Mouse (Mus musculus) midbrain, postnatal 0 days (tissue): ENCODE measurements around the gene Slc8a1. TPM values are rescaled to one million over a fixed set of nuclear protein-coding genes. Genes with fewer than 3 reads are reported as not detected.

Source experiments
- ATAC-seq: fragments of 200-750 bp; cut with Nextera tagmentation; 2 replicates; pipeline ENCODE4 v1.8.0; 2017; ENCODE audit warnings: moderate number of reproducible peaks, mild to moderate bottlenecking, moderate TSS enrichment, moderate library complexity; ENCODE audit not compliant: low FRiP score
- DNase-seq: peaks from one replicate; pipeline ENCODE4 v3.0.0-alpha.2; 2015; ENCODE audit warnings: low spot score
- H3K27ac ChIP-seq: fragments of 300-500 bp; sonication (generic); 2 replicates; pipeline ENCODE4 v1.5.1; 2014; ENCODE audit warnings: low read depth, mild to moderate bottlenecking, low read length, mixed read lengths
- H3K27me3 ChIP-seq: fragments of 300-500 bp; sonication (generic); 2 replicates; pipeline ENCODE4 v1.6.1; 2014; ENCODE audit warnings: low read length, control low read depth, mixed read lengths; ENCODE audit not compliant: insufficient read depth
- H3K36me3 ChIP-seq: fragments of 300-500 bp; sonication (generic); 2 replicates; pipeline ENCODE4 v1.6.1; 2014; ENCODE audit warnings: low read length, control low read depth, mixed read lengths; ENCODE audit not compliant: insufficient read depth
- H3K4me1 ChIP-seq: fragments of 300-500 bp; sonication (generic); 2 replicates; pipeline ENCODE4 v1.6.1; 2014; ENCODE audit warnings: mild to moderate bottlenecking, control low read depth, antibody characterized with exemption, low read length, mixed read lengths; ENCODE audit not compliant: insufficient read depth
- H3K4me2 ChIP-seq: fragments of 300-500 bp; sonication (generic); 2 replicates; pipeline ENCODE4 v1.6.1; 2014; ENCODE audit warnings: low read depth, mild to moderate bottlenecking, low read length, mixed read lengths; ENCODE audit not compliant: poor library complexity, severe bottlenecking
- H3K4me3 ChIP-seq: fragments of 300-500 bp; sonication (generic); 2 replicates; pipeline ENCODE4 v1.5.1; 2014; ENCODE audit warnings: low read depth, mild to moderate bottlenecking, low read length, moderate library complexity
- H3K9ac ChIP-seq: fragments of 300-500 bp; sonication (generic); replicated peaks from 2 replicates; pipeline ENCODE4 v1.6.1; 2014; ENCODE audit warnings: mild to moderate bottlenecking, low read length, moderate library complexity, mixed read lengths; ENCODE audit not compliant: poor library complexity, severe bottlenecking
- H3K9me3 ChIP-seq: fragments of 300-500 bp; sonication (generic); 2 replicates; pipeline ENCODE4 v1.6.1; 2016; ENCODE audit warnings: low read length, control low read depth
- CTCF ChIP-seq: IDR thresholded peaks from 2 replicates; pipeline ENCODE4 v1.5.1; 2016; ENCODE audit warnings: antibody characterized with exemption, mild to moderate bottlenecking
- WGBS: fragments of 180-500 bp; shearing (Covaris S2); extraction: QIAGEN DNeasy Blood & Tissue Kit; methylation state at CpG from one replicate; pipeline ENCODE4 v1.1.7; 2014; 5-methylcytosine and 5-hydroxymethylcytosine counted together
- polyA plus RNA-seq: library from polyadenylated mRNA; unstranded; fragments of >200 nt; fragmentation: Nextera tagmentation; extraction: Ambion mirVana; gene quantifications from 2 replicates; pipeline ENCODE4 v1.2.1, GENCODE M21; 2015
- total RNA-seq: library from RNA; depleted of rRNA; stranded (reverse); fragments of >200 nt; gene quantifications from 2 replicates; pipeline ENCODE4 v1.2.3, GENCODE M21; 2014

Gene Slc8a1
- total and polyA plus RNA-seq, 2 experiments from 2014 or later = 17.9 to 123 TPM

DNA sequence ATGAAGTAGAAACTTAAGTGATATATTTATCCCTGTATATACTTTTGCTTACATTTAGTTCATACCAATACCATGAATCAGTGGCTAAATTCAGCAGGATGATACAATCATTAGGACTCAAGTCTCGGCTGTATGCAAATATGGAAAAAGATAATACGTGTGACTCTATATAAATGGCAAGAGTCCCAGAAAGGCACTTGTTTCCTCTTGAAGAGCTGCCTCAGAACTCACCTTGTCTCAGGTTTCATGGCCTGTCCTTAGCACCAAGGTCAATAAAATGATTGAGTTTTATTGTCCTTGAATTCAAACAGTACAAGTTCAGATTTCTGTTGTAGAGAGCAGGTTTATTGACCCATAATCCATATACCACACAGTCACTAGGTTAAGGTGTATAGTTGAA, 4.9 kb upstream of the Slc8a1 start:
- ATAC-seq = no peak
- no peak for TF ChIP-seq CTCF
- H3K36me3 ChIP-seq = no peaks in the 10 kb centered on the region

DNA sequence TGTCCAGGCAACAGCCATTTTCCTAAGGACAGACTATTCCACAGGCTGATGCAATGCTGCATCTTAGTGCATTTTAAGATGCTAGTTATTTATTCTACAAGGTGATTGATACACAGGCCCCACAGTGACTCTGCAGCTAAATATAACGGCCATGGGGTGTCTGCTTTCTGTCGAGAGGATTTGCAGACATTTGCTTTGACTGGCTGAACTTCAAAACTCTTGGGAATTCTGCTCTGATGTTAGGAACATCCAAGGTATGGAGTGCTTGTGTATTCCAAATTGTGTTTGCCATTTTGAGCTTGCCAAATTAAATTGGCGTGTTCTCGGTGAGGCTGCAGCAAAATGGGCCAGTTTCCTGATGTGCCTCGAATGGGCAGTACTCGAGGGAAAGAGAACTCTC, 2.4 kb upstream of the Slc8a1 start:
- DNase-seq (no peak), ATAC-seq (no peak)
- Histone ChIP-seq H3K36me3 (no peaks in the 10 kb centered on the region), H3K27ac (no peak overlapping the region), H3K4me2 (no peak overlapping the region), H3K4me3 (no peak overlapping the region), H3K27me3 (no peaks in the 10 kb centered on the region), H3K4me1 (no peaks in the 10 kb centered on the region), H3K9ac (no peak overlapping the region), H3K9me3 (no peaks in the 10 kb centered on the region)
- no peak for TF ChIP-seq CTCF
- 74% methylated on average over 6 of the region's 6 CpGs for WGBS

More for the DNA sequence above, 4.9 kb upstream of the Slc8a1 start:
- DNase-seq = no peak
- Histone ChIP-seq H3K27me3 (no peaks in the 10 kb centered on the region), H3K4me3 (no peak overlapping the region), H3K9ac (no peak overlapping the region), H3K27ac (no peak overlapping the region), H3K4me1 (no peaks in the 10 kb centered on the region), H3K9me3 (no peaks in the 10 kb centered on the region), H3K4me2 (no peak overlapping the region)
- 89% methylated on average over 2 of the region's 2 CpGs for WGBS

DNA sequence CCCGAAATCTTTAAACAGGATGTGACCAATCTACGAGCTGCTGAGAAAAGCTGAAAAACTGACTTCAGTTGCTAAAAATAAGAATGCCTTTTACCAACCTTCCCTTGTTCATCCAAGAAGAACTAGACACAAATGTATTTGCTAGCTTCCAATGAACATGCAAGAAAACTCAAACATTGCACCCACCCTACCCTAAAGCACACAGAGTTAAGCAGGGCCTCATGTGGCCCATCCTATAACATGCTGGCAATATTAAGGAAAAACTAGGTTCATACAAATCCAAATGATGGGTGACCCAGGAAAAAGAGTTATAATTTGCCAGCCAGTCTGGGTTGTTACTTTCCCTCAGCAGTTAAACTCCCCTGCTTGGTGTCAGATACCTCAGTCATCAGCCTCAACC, 398 bp downstream of the Slc8a1 start:
- DNase-seq = no peak

DNA sequence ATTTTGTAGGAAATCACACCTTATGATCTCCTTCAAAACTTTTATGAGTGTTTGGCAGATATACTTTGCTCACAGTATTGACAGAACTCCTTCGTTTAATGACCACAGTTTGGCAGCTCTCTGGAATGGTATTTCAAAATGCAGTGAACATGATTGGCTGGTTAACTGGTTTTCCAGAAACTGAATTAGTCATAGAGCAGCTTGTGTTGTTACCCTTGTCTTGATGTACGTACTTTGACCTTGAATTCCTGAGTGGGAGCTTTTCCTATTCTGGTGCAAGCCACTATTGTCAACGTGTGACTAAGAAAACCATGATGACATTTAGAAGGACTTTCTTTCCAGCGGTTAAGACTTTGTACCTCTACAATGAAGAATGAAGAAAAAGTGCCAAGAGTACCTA, 868 bp downstream of the Slc8a1 start:
- Histone ChIP-seq H3K4me2 (no peak overlapping the region), H3K9me3 (no peaks in the 10 kb centered on the region), H3K9ac (no peak overlapping the region), H3K36me3 (no peaks in the 10 kb centered on the region), H3K4me3 (no peak overlapping the region), H3K4me1 (no peaks in the 10 kb centered on the region), H3K27ac (no peak overlapping the region), H3K27me3 (no peaks in the 10 kb centered on the region)
- TF ChIP-seq CTCF = no peak
- ATAC-seq = no peak
- WGBS = 90% methylated on average over 4 of the region's 4 CpGs
- no peak for DNase-seq

More for the DNA sequence above, 398 bp downstream of the Slc8a1 start:
- Histone ChIP-seq H3K27ac (no peak overlapping the region), H3K4me3 (no peak overlapping the region), H3K36me3 (no peaks in the 10 kb centered on the region), H3K4me1 (no peaks in the 10 kb centered on the region), H3K27me3 (no peaks in the 10 kb centered on the region), H3K9ac (no peak overlapping the region), H3K9me3 (no peaks in the 10 kb centered on the region), H3K4me2 (no peak overlapping the region)
- no peak for TF ChIP-seq CTCF
- 86% methylated on average over 2 of the region's 2 CpGs for WGBS
- no peak for ATAC-seq

DNA sequence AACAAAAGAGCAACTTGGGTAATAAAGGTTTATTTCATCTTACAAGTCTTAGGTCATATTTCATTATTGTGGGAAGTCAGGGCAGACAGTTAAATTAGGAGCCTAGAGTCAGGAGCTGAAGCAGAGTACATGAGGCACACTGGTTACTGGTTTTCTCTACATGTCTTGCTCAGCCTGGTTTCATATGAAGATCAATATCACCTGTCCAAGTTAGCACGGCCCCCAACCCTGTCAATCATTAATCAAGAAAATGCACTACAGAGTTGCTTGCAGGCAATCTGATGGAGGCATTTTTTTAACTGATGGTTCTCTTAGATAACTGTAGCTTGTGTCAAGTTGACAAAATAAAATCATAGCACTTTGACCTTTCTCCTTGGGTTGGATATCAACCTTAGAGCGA, 2.6 kb downstream of the Slc8a1 start:
- no peak overlapping the region for H3K4me2 ChIP-seq

DNA sequence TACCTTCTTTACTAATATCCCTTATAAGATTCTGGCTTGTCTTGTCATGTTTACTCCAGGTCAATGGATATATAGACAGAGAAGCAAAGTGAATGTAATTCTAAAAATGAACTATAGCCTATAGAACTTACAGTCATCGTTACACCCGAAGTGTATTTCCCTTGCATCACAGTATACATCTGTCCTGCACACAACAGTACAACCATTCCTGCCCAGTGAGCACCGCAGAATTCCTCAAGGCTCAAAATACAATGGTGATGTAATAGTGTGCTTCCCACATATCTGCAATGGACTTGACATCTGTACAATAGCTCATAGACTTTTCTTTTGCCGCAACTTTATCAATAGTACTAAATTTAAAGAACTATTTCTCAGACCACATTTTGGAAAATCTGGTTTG, 8.3 kb downstream of the Slc8a1 start:
- no peak for TF ChIP-seq CTCF
- WGBS = 91% methylated on average over 4 of the region's 4 CpGs
- no peaks in the 10 kb centered on the region for H3K27me3 ChIP-seq
- no peaks in the 10 kb centered on the region for H3K36me3 ChIP-seq
- H3K4me1 ChIP-seq = no peaks in the 10 kb centered on the region
- ATAC-seq (no peak), DNase-seq (no peak)
- no peaks in the 10 kb centered on the region for H3K9me3 ChIP-seq
- H3K4me3 ChIP-seq = no peak overlapping the region
- no peak overlapping the region for H3K9ac ChIP-seq
- no peak overlapping the region for H3K27ac ChIP-seq
- no peak overlapping the region for H3K4me2 ChIP-seq

More for the DNA sequence above, 2.6 kb downstream of the Slc8a1 start:
- WGBS = 94% methylated on average over 2 of the region's 2 CpGs
- Histone ChIP-seq H3K36me3 (no peaks in the 10 kb centered on the region), H3K27ac (no peak overlapping the region), H3K9me3 (no peaks in the 10 kb centered on the region), H3K9ac (no peak overlapping the region), H3K4me1 (no peaks in the 10 kb centered on the region), H3K27me3 (no peaks in the 10 kb centered on the region), H3K4me3 (no peak overlapping the region)
- no peak for TF ChIP-seq CTCF
- DNase-seq (no peak), ATAC-seq (no peak)
